10 mouse cellular contexts compared by ENCODE assay signal in genomic region chr2:92331871-92332270, GRCm38 (mm10). TPM values are rescaled to one million over a fixed set of nuclear protein-coding genes. Genes with fewer than 3 reads are reported as not detected.
"Had no signal": no experiment of that assay in that cellular context is flagged by ENCODE, and none has a peak within 500 bp of the region (broad histone marks: within the 10 kb centered on the region; RNA-seq: fewer than 3 reads in every experiment).

No protein-coding gene starts in this region.

- DNase-seq: liver, embryonic 13.5 days; liver, postnatal 0 days; lung, adult 18-20 months; lung, adult 2 months; lung, postnatal 10 days; lung, postnatal 14 days had no signal

RNA-seq across cellular contexts. Expression of gene Large2, which starts 42.8 kb away (rescaled TPM):
- total RNA-seq: megakaryocyte, adult 5-6 weeks; megakaryocyte-erythroid progenitor cell, adult 5-6 weeks; monocyte, adult 5-6 weeks had no signal
- polyA plus RNA-seq: macrophage had no signal
